Comparison of ENCODE assay signal across 17 mouse cellular contexts in genomic region chr2:147189546-147190315, GRCm38 (mm10). TPM values are rescaled to one million over a fixed set of nuclear protein-coding genes. Genes with fewer than 3 reads are reported as not detected.
DNase-seq lines count a peak whose midpoint lies in the region; ATAC-seq lines count a peak whose summit lies in the region.
"Had no signal": no experiment of that assay in that cellular context is flagged by ENCODE, and none has a peak within 500 bp of the region (broad histone marks: within the 10 kb centered on the region; RNA-seq: fewer than 3 reads in every experiment).

No protein-coding gene starts in this region.

- H3K36me3 ChIP-seq in lung, embryonic 16.5 days (ENCODE audit: control insufficient read depth, insufficient read depth, low read length) = no peaks in the 10 kb centered on the region
- H3K36me3 ChIP-seq in neural tube, embryonic 12.5 days = no peaks in the 10 kb centered on the region
- H3K36me3 ChIP-seq: G1E; limb, embryonic 12.5 days had no signal

- no peak overlapping the region for H3K4me3 ChIP-seq in lung, embryonic 16.5 days (ENCODE audit: low read length)
- H3K4me3 ChIP-seq in neural tube, embryonic 12.5 days = no peak overlapping the region
- H3K4me3 ChIP-seq: megakaryocyte, embryonic 14.5 days had no signal

- H3K27me3 ChIP-seq in lung, embryonic 16.5 days (ENCODE audit: control insufficient read depth, insufficient read depth, low read depth, low read length) = peaks cover 94% of the 10 kb centered on the region
- H3K27me3 ChIP-seq in neural tube, embryonic 12.5 days (replicated peaks) = peaks cover 95% of the 10 kb centered on the region

- no peaks in the 10 kb centered on the region for H3K9me3 ChIP-seq in lung, embryonic 16.5 days (ENCODE audit: control insufficient read depth, low read length)
- H3K9me3 ChIP-seq in neural tube, embryonic 12.5 days = no peaks in the 10 kb centered on the region
- H3K9me3 ChIP-seq: limb, embryonic 12.5 days; megakaryocyte, embryonic 14.5 days had no signal

- ATAC-seq in lung, embryonic 16.5 days (ENCODE audit: low read depth) = no peak
- ATAC-seq in neural tube, embryonic 12.5 days (ENCODE audit: low FRiP score, low read depth) = no peak

- H3K4me1 ChIP-seq in lung, embryonic 16.5 days (replicated peaks; ENCODE audit: control insufficient read depth, insufficient read depth, low read length) = peaks cover 22% of the 10 kb centered on the region
- peaks cover 44% of the 10 kb centered on the region for H3K4me1 ChIP-seq in neural tube, embryonic 12.5 days

- peak overlapping the region; percentile 21; the same call in 1 of the 2 replicates for H3K4me2 ChIP-seq in lung, embryonic 16.5 days (ENCODE audit: low read depth, low read length)
- peak overlapping the region; percentile 27 for H3K4me2 ChIP-seq in neural tube, embryonic 12.5 days (replicated peaks)
- H3K4me2 ChIP-seq: limb, embryonic 12.5 days had no signal

- no peak overlapping the region for H3K27ac ChIP-seq in lung, embryonic 16.5 days (ENCODE audit: low read length)
- no peak overlapping the region for H3K27ac ChIP-seq in neural tube, embryonic 12.5 days
- H3K27ac ChIP-seq: limb, embryonic 12.5 days had no signal

- H3K9ac ChIP-seq in lung, embryonic 16.5 days (ENCODE audit: low read length) = no peak overlapping the region
- H3K9ac ChIP-seq in neural tube, embryonic 12.5 days = no peak overlapping the region
- H3K9ac ChIP-seq: limb, embryonic 12.5 days had no signal

- 3% methylated on average over 28 of the region's 28 CpGs for WGBS in lung, embryonic 16.5 days
- WGBS in neural tube, embryonic 12.5 days = under 1% methylated on average over 28 of the region's 28 CpGs

- peak; percentile 45 for DNase-seq in embryo, embryonic 11 days
- no peak for DNase-seq in embryo, embryonic 10.5 days (ENCODE audit: low spot score)
- DNase-seq in lung, postnatal 36 days = no peak
- peak; percentile 45 for DNase-seq in mesoderm, embryonic 11.5 days (ENCODE audit: low read depth, low spot score)
- DNase-seq in spleen, postnatal 10 days (ENCODE audit: low spot score in 2 of 2) = no peak
- no peak for DNase-seq in heart, adult 18-20 months
- DNase-seq: heart, postnatal 36 days; kidney, adult 9 months; right cerebral cortex, postnatal 25 days; thymus, postnatal 25 days had no signal

RNA-seq across cellular contexts. Expression of gene Nkx2-2, which starts 4.3 kb away (rescaled TPM):
- not detected in 2 replicates for polyA plus RNA-seq in lung, embryonic 16.5 days (2015; fragmentation: Nextera tagmentation; extraction: Ambion mirVana)
- polyA plus RNA-seq in neural tube, embryonic 12.5 days (2016; fragmentation: Nextera tagmentation; extraction: Ambion mirVana) = 3.7 and 4.7 TPM in 2 replicates
- not detected for total RNA-seq in heart, adult 18-20 months (2021)
- total RNA-seq: G1E; gastrocnemius, adult 18-20 months; heart, postnatal 36 days had no signal
- polyA plus RNA-seq: G1E; limb, embryonic 12.5 days; liver, embryonic 16.5 days had no signal

Comparison
In these comparisons a context has a peak if more than half of its experiments do, and no peak if none do; other contexts are left out.
1. DNase-seq: peak in embryo, embryonic 11 days (single experiment) and mesoderm, embryonic 11.5 days (single experiment); none in embryo, embryonic 10.5 days (single experiment), lung, postnatal 36 days (single experiment), spleen, postnatal 10 days (0 of 2) and heart, adult 18-20 months (0 of 2).